Mouse (Mus musculus) mouse embryonic stem cell (cell line): ENCODE results near the gene Hspb6.

Experiments
- in situ Hi-C, 2 experiments: fragments of 300-500 bp; cut with MboI; formaldehyde crosslinking; loops; 1 replicate in 1 of 2; 3 replicates in 1 of 2; pipeline ENCODE4 v1.14.3; 2019 to 2020; ENCODE audit warnings: low sequenced_read_pairs in 2 of 2, low pct_unique_long_range_greater_than_20kb in 1 of 2, mixed read lengths in 1 of 2; ENCODE audit not compliant: unreplicated experiment in 1 of 2

The Hspb6 gene

DNA sequence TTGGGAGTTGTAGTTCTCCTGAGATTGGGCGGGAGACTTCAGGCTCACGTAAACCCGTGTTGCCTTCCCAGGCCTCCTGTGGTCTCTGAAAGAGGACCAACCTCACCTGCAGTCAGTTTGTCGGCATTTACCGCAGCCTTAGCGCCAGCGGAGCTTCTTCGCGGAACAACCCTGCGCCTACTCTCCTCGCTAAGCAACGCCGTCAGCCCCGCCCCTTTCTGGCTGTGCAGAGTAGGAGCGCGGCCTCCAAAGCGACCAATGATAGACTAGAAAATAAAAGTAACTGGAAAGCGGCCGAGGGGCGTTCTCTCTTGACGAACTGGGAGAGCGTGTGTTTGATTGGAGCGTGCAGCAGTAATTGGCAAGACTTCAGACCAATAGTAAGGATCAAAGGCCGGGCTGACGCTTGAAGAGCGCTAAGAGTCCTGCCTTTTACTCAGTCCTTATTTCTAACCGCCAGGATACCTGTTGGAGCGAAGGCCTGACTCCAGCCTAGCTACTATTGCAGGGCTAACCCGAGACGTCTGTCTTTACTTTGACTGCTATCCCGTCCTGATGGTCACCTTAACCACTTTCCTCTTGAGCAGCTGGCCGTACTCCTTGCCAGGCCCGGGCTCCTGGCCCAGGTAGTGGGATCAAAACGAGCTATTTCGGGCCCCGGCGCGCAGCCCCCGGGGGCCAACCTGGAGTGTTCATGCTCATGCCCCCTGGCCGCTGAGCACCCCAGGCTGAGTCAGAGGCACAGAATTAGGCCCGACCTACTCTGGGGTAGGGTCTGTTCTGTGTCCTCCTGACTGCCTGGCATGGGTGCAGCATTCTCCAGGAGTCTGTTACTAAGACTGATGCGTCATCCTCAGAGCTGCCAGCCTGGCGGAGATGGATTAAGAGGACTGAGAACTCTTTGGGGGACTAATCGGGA lies at the start of gene Hspb6, which contains the start of gene Proser3:
Gene Hspb6 (plus strand): TSS at position 77 of the 919 bp plus-strand sequence.
Gene Proser3 (minus strand): TSS at position 198 of the 919 bp plus-strand sequence.
- in situ Hi-C loops = no loop called here

GRCm38 (mm10) chr7:30508061-30508460 lies 43.9 kb upstream of the Hspb6 start:
- in situ Hi-C loops = no loop called here

DNA sequence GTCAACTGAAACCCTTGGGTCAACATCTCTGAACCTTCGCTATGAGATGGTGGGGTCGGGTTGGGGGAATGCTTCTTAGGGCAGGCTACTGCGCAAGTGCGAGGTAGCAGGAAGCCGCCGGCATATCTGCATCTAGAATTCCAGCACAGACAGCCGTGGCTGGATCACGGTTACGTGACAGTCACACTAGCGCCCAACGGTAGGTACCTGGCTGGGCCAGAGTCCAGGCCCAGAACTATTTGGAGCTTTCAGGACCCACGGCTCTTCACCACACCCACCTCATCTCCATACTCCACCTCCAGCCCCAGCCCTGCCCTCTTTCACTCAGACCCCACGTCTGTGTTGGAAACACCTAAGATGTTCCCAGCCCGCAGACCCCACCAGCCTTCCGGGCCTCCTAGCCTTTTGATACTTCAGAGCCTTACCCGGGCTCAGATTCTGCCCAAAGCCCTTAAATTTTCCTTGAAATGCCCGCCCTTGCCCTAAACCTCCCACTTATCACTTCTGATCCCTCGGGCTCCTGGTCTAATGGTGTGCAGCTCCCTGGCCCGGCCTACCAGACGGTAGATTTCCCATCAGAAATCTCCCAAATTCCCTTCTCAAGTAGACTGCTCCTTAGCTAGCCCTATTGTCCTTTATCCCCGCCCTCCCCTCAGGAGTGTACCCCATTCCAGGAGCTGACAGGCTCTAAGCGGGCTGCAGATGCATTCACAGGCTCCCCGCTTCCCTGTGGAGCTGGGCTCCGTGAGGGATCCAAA lies 36.8 kb upstream of the Hspb6 start:
- in situ Hi-C loops = no loop called here

- in situ Hi-C loops = no loop called here
These were observed 33.7 kb upstream of the Hspb6 start for GRCm38 (mm10) chr7:30518325-30518724.

DNA sequence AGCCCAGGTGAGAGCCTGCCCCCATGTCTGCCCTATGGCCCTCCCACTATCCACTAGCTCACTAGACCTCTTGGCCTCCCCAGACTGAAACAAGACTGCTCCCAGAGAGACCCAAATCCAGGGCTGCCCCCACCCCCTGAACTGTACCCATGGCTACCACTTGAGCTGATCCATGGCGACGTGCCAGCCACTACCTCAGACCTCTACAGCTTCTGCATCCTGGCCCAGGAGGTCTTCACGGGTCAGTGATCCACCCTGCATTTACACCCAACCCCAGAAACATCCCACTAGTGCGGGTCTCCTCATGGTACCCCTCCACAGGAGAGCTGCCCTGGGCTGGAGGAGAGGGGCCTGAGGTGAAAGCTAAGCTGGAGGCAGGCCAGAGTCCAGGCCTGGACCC lies 31.6 kb upstream of the Hspb6 start:
- in situ Hi-C loops = no loop called here

- in situ Hi-C loops = no loop called here
These were observed 31.1 kb upstream of the Hspb6 start for GRCm38 (mm10) chr7:30520856-30521255.

DNA sequence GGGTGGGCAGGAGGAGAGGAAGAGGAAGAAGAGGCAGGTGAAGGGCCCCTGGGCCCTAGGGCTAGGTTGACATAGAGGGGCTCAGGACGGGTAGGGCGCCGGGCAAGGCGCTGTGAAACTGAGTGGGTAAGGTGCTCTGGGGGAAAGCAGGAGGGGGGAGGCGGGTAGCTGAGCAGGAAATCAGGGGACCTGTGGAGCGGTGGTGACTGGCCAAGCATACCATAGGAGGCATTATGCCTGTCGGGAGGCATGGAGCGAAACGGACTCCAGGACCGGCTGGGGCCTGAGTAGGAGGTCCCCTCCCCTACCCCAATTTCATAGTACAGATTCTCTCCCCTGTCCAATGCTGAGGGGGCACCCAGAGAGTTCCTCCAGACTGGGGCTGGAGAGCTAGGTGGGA lies 29.1 kb upstream of the Hspb6 start:
- in situ Hi-C loops = no loop called here

- in situ Hi-C loops = no loop called here
These were observed 27.5 kb upstream of the Hspb6 start for GRCm38 (mm10) chr7:30524487-30524886.

DNA sequence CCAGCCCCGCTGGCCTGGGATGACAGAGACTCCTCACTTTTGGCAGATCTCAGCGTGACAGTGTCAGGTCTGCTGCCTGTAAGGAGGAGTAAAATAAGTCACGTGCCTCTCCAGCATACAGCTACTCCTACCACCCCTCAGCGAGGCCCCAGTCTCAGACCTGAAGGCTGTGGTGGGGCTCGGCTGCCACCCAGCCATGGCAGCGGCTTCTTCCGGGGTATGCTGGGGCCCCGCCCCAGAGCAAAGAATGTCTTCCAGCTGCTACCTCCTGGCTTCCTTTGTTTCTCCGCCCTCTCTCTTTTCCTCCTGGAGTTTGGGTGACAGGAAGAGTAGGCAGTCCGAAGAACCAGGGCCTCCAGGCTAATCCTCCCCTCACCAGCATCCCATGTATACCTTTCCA lies 26.0 kb upstream of the Hspb6 start:
- in situ Hi-C loops = no loop called here

DNA sequence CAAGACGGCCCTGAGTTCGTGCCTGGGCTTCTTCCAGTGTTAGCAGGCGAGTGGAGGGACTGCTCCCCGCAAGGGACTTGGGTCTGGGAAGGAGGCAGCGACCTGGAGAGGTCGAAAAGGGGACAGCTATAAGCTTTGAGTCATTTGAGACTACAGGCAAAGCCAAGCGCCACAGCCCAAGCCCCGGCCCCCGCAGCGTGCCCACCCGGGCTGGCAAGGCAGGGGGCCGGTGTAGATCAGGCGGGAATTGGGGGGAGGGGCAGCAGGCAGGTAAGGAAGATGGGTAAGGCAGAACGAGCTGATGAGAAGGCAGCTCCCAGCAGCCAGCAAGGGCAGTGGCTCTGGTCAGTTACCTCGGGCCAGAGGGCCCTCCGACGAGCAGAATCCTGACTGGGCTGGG lies 25.6 kb upstream of the Hspb6 start:
- in situ Hi-C loops = no loop called here

- in situ Hi-C loops = no loop called here
These were observed 25.0 kb upstream of the Hspb6 start for GRCm38 (mm10) chr7:30526981-30527380.

DNA sequence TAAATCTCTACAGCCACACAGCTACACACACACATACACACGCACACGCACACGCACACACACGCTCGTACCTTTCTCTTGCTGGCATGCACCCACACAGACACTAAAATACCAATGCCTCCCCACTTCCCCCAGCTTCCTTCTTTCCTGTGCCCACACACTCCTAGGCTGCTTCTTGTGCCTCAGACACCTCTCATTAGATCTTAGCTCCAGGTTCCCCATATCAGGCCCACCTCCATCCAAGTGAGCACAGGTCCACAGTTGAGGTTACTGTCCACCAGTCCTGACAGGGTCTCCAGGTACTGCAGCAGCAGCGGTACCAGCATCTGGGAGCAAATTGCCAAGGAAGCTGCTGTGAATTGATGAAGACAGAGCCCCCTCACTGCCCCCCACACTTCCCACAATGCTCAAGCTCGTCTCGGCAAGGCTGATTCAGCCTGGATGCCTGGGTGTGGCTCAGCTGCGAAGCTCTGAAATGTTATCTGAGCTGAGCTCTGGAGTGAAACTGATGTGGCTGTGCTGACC lies 20.6 kb upstream of the Hspb6 start:
- in situ Hi-C loops = no loop called here

GRCm38 (mm10) chr7:30532931-30533330 lies 19.0 kb upstream of the Hspb6 start:
- in situ Hi-C loops = no loop called here

DNA sequence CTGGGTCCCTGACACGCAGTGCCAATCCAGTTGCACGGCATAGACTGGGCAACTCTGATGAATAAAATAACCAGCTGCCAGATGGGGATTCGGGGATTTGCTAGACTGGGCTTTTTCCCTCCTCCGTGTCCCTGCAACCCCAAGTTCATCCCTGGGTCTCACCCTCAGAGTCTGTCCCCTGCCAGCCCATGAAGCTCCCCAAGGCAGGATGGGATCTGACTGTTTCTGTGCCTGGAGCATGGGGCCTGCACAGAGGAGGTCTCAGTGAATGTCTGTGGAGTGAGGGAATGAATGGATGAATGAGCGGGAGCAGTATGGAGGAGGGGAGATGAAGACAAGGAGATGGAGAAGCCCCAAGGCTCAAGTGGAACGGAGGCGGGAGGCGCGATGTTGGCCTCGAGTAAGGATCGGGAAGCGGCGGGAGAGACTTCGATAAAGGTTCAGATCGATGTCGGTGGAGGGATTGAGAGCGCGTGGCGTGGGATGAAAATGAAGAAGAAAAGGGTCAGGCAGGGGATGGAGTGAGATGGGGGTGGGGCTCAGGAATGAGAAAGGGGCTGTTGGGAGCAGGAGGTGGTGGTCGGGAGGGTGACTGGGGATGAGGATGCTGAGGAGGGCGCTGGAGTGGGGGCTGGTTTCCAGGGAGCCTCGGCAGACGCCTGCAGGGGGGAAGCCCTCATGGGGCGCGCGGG lies 17.9 kb upstream of the Hspb6 start:
- in situ Hi-C loops = no loop called here

GRCm38 (mm10) chr7:30534633-30535577 lies 17.1 kb upstream of the Hspb6 start, which contains the start of gene Arhgap33:
TSS of gene Arhgap33 (minus strand) at chr7:30535060.
- in situ Hi-C loops = no loop called here

- in situ Hi-C loops = no loop called here
These were observed 11.4 kb upstream of the Hspb6 start for GRCm38 (mm10) chr7:30540572-30540971.

GRCm38 (mm10) chr7:30544327-30544726 lies 7.7 kb upstream of the Hspb6 start:
- in situ Hi-C loops = no loop called here

DNA sequence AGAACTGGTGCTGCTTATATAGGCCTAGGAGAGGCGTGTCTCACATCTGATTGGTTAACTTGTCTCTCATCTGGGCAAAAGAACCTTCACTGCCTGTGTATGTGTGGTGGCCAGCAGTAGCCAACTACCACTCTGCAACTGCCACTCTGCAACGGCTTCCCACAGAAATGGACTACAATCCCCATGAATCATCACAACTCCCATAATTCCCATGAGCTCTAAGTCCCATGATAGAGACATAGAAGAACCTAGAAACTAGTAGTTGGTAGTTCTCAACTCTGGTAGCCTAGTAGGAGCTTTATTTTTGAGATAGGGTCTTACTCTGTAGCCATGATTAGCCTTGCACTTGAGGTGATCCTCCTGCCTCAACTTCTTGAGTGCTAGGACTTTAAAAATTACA lies 2.1 kb upstream of the Hspb6 start:
- in situ Hi-C loops = no loop called here
